Mouse (Mus musculus) kidney, adult 11 months (tissue): ENCODE measurements around the gene Dck.

Experiments used
- DNase-seq: peaks from one replicate; pipeline ENCODE4 v3.0.0; 2022

Gene Dck

DNA sequence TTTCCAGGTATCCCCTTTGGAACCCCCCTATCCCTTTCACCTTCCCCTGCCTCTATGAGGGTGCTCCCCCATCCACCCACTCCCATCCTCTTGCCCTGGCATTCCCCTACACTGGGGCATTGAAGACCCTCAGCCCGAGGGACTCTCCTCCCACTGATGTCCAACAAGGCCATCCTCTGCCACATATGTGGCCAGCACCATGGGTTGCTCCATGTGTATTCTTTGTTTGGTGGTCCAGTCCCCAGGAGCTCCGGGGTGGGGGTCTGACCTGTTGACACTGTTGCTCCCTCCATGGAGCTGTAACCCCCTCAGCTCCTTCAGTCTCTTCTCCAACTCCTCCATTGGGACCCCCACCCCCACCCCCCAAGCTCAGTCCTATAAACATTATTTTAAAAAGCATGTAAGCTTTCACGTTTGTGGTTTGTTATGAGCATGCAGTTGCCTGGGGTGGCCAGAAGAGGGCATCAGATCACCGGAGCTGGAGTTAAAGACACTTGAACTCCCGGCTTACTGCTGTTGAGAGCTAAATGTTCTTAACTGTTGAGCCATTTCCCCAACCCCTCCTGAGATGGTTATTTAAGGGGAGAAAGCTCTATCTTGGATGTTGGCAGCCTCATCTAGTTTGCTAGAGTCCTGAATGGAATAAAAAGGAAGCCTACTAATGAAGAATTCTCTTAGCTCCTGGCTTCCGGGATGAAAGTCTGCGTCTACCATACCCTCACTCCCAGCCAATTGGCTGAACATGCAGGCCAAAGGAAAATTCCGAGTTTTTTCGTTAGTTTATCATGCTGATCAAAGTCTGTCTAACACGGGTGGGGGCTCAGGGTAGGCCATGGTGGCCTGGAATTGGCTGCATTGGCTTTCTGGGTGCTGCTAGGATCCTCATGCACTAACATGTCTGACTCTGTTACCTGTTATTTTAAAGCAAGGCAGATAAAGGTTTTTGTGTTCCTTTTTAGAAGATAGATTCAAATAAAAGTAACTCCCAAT lies 26.8 kb downstream of the Dck start:
- peak; percentile 21 for DNase-seq

DNA sequence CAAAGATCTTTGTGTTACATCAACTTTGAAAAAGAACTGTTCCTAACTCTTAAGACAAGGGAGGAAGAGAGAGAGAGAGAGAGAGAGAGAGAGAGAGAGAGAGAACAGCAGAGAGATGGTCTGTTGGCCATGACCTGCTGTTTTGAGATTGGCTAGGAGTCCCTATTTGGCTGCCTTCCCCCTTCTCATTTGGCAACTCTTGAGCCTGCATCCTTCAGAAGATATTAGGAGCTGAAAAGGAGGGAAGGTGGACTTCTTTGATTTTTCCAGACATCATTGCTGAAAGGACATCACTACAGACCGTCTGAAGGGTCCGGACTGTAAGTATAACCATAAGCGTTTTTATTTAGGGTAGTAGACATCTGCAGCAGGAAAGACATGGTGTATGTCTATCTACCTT lies 28.9 kb downstream of the Dck start:
- no peak for DNase-seq

DNA sequence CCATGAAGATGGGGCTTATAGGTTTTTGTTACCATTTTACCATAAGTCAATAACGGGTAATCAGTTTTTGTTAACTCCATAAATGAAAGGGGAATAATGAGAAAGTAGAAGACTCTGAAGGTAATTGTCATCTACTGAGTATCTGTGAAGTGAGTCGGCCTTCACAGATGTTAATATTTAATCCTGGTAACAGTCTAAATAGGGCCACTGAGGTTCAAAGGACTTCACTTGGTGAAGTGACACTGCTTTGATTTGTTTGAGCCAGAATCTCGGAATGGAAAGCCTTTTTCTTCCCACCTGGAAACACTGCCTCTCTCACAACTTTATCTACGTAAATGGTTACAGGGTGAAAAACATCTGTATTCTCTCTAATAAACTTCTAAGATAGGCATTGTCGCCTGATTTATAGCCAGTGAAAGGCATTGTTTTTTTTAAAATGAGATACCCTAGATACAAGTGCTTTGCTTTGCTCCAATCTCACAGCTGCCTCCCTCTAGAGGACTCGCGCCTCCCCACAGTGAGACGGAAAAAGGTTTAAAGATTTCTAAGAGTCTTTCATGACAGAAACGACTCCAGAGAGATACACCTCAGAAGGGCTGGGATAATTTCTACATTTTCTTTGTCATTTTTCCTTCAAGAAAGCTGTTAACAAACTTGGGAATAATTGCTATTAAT lies 31.3 kb downstream of the Dck start:
- no peak for DNase-seq

DNA sequence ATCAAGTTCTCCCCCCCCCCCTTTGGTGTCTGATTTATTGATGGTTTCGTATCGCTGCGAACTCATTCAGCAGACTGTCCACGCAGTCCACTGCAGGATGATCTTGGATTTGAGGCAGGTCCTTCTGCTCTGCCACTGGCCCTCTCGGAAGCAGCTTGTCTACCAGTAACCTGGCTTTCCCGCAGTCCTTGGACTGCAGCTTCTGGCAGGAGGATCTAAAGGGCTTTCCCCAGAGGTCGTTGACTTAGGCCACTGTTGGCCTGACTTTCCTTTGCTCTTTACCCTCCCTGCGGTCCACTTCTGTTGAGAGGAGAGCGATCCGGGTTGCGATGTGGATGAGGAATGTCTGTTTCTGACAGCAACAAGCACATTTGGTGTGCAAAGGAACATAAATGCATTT lies 31.8 kb downstream of the Dck start:
- DNase-seq = peak; percentile 71

DNA sequence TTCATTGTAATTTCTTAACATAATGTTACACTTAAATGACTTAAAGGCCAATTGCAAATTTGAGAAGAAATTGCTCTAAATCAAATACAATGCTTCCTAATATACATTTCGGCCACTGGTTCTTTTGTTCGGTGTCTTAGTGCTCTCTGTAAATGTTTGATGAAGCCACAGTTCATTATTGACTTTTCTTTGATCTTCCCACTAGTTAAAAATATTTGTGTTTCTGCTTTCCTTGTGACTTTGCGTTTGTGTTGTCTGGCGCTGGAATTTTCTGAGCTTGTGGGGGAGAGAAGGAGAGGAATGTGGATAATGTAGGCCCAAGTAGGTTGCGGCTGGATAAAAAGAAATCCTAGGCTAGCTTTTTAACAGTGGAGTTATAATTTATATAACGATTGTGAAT lies 32.3 kb downstream of the Dck start:
- DNase-seq = peak; percentile 19

DNA sequence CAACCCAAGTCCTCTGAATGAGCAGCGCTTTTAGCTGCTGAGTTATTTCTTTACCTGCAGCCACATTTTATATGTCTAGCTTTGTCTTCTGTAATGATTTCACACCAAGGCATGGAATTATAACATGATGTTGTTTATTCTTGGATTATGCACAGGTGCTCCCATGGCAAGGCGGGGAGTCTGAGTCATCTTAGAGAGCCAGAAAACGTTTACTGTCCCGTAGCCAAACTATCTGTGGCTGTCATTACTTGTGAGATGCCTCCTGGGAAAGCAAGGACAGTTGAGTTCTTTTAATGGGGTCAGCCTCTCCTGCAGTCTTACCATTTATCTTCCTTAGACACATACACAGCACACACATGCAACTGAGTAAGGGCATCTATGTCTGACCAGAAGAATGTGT lies 40.8 kb downstream of the Dck start:
- no peak for DNase-seq

DNA sequence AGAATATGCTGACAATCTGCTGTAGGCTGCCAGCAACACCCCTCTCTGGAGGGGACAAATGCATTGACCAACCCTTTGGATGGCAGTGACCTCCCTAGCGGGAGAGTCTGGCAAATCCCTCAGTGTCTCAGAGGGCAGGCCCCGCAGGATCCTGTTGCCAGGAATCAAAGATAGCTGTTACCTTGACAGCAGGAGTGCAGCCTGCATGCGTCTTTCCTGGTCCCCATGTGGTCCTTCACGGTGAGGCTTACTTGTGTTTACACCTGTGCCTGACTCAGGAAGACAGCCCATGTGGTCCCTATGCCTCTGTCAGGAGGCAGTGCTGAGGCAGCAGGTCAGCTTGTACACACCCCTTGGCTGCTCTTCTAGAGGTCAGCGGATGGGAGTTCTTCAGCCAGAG lies 41.5 kb downstream of the Dck start:
- DNase-seq = no peak

DNA sequence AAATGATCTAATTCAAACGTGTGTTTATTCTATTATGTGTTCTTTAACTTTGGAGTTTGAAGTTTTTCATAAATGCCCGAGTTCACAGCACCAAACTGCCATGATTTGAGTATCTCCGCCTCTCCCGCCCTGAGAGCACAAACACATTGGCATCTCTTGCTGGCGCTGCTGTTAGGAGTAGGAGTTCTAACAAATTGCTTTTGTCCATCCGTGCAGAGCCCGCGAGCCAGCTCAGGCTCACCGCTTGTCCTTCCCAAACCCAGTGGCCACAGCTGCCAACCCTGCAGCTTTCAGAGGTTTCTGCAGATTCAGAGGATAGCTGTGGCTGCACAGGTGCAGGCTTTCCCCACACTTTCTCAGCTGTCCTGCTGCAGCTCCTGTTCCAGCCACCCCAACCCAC lies 42.5 kb downstream of the Dck start:
- no peak for DNase-seq

DNA sequence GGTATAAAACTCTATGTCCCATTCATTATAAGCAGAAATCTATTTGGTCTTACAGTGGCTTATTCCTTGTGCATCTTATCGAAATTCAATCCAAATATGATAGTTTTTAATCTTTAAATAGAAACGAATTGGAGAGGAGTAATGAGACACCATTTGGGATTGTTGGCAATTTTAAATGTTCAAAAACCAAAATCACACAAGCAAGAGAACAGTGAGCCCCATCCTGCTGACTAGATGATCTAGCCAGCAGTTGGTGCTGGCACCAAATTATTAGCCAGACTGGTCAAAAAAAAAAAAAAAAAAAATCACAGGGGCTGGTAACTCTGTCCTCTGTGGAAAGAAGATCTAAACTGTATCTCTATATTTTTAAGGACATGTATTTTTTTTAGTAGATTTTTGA lies 48.4 kb downstream of the Dck start:
- DNase-seq = no peak

DNA sequence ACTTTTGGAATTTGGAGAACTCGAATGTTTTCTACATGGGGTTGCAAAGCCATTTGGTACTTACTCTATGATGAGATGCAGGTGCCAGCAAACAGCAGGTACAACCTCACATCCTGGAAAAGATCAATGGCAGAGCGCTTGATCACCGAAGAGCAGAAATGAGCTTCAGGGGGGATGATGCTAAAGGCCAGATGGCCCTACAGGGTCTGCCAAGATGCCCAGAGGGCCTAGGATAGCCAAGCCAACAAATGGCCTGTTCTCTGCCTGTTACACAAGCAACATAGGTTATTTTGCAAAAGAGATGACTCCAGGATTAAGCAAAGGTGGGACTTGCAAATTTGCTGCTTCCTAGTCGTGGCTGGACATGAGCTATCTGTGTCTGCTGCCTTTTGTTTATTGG lies 49.8 kb downstream of the Dck start:
- no peak for DNase-seq

DNA sequence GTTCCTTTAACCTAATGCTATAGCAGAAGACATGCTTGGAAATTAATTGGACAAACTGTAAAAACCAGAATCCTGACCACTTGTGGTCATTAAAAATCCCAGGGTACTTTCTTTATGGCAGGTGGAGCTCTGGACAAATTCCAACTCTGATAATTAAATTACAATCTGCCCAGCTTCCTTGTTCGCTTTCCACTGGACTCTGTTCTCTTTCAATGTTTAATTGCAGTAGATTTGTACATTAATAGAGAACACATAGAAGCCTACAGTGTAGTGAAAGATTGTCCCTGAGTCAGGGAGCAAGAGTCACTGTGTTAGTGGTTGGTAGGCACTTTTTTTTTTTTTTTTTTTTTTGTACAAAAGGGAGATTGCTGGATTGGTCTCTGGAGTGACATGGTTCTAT lies 56.7 kb downstream of the Dck start:
- DNase-seq = peak; percentile 5

DNA sequence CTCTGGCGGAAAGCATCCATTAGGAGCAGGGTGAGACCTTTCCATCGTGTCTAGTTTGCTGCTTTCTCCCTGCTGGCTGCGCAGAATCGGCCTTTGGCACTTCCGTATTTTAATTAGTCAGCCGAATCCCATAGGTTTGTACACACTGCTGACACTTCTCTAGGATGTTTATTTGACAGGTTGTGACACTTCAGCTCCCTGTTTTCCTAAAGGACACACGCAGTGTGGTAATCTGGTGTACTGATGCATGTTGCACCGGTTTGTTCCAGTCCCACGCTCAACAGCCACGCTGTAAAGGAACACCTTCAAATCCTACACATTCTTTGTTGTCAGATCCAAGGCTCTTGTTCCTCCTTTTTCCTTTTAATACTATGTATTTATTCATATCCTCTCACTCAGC lies 60.0 kb downstream of the Dck start:
- no peak for DNase-seq

DNA sequence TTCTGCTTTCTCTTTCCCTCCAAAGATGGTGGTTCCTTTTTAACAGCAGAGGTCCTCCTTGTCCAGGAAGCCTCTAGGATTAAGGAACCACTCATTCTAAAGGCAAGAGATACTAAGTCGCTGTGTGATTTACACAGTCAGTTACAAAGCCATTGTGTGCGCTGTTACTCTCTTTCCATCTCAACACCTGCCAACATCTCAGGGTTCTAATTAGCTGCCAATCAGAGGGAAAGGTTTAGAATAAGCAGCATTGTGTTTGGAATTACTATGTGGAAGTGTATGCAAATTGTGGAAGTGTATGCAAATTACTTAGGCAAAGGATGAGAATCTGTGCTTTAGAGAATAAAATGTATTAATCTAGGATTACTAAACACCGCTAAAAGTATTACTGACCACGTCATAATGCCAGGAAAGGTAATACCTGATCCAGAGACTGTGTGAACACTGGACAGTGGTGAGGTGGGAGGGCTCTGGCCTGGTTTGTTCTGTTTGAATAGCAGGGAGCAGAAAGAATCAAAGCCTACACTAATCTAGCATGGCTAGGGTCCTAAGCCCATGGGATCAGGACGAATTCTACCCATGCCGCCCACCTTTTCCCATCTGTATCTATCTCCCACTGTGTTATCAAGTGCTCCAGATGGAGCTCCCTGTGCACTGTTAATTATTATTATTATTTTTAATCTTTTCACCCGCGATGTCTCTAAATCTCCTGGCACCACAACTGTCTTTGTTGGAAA lies 65.2 kb downstream of the Dck start:
- no peak for DNase-seq

DNA sequence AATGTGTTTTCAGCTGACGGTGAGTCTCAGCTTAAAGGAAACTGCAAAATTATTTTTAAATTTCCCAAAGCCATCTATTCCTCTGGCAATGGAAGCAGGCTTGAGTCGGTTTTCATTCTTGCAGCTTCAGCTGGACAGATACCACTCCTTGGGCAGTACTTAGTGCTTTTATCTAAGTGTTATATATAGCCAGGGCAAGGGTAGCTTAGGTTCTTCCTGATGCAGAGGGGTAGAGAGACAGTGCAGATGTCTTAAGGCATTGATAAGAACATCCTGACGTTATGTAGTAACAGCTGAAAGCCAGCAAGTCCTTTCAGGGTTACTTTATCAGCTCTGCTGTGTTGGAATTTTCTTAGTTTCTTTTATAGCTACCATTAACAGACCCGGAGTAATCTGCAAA lies 66.1 kb downstream of the Dck start:
- DNase-seq = no peak

DNA sequence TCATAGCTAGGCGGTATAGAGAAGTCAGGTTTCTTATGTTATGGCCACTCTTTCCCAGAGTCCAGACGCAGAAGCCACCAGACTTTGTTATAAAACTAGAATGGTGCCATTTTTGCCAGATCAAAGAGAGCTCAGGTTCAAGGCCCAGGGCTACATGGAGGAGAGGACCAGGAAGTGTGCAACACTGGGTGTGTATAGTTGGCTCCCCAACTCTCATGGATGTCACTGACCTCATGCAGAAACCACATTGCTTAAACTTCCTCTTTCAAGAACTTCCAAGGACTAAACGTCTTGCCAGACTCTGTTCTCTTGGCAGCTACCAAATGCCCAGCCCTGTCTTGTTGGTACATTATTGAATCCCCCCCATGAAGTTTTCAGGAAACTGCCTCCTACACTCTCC lies 67.1 kb downstream of the Dck start:
- DNase-seq = no peak
